Mouse (Mus musculus) adipocyte (in vitro differentiated cells): ENCODE results near the gene Med4.
"Not testable (repeated sequence)": the region's sequence is repeated elsewhere in the genome, so short reads cannot be mapped to it uniquely, and the experiment has no call there.

Source experiments
- DNase-seq: peaks from one replicate; pipeline ENCODE4 v3.0.0-alpha.2; 2016; ENCODE audit warnings: low spot score

The Med4 gene

DNA sequence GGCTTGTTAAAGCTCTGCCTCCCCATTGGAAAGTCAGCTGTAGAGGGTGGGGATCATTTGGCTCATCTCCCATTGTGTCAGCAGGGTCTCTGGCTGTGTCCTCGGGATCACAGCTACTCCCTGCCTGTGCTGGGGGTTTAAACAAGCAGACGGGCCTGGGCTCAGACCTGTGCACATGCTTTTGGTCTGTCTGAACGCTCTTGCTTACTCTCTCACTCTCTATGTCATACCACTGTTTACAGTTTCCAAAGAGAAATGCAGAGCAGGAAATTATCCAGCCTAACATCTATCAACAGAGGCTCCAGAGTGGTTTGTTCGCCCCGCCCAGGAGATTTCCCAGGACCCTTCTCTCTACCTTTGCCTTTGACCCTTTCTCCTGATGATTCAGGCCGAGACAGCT lies 8.1 kb upstream of the Med4 start:
- no peak for DNase-seq

- peak; percentile 31 for DNase-seq
Observed at GRCm38 (mm10) chr14:73502591-73503184, 7.1 kb upstream of the Med4 start.

DNA sequence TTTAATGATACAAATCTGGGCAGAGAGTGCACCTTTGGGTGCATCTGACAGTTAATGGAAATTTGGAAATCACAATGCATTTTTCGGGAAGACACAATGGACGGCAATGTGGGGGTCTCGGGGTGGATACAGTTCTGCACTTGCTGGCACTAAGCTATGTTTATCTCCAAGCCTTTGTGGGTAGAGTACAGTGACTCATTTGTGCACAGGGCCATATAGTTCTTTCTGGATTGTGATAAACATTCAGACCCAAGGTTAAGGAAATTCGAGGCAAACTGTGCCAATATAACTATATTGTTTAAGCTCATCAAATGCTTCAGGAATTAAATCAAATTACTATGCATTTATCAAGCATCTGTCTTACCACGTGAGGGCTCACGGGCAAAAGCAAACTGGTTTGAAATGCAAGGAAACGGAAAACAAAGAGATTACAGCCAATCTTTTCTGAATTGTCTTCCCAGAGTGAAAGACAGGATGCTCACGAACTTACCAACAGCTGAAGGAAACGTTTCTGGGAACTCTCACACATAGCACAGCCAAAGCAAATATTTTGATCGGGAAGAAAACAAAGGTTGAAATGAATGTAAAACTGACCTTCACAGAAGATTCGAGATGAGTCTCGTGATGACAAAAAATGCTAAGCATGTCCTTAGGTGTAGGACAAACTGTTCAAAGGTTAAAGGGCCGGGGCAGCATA lies 6.4 kb upstream of the Med4 start:
- DNase-seq = no peak

- no peak for DNase-seq
Observed at GRCm38 (mm10) chr14:73506283-73506682, 3.5 kb upstream of the Med4 start.

DNA sequence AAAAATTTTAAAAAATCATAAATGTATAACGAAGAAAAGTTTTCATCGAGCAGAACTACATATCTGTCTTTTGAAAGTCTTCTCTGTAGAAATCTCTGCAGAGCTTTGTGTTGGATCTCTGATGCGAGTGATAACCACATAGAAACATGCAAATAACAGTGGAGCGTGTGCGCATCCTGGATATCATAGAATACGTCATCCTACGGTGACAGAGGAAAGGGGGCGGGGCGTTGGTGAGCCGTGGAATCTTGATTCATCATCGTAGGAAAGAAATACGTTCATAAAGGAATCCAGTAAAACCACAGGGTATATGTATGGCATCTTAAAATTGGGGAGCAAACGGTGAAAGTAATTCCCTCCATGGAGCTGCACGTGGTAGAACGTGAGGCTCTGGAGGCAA lies 2.6 kb upstream of the Med4 start:
- no peak for DNase-seq

DNA sequence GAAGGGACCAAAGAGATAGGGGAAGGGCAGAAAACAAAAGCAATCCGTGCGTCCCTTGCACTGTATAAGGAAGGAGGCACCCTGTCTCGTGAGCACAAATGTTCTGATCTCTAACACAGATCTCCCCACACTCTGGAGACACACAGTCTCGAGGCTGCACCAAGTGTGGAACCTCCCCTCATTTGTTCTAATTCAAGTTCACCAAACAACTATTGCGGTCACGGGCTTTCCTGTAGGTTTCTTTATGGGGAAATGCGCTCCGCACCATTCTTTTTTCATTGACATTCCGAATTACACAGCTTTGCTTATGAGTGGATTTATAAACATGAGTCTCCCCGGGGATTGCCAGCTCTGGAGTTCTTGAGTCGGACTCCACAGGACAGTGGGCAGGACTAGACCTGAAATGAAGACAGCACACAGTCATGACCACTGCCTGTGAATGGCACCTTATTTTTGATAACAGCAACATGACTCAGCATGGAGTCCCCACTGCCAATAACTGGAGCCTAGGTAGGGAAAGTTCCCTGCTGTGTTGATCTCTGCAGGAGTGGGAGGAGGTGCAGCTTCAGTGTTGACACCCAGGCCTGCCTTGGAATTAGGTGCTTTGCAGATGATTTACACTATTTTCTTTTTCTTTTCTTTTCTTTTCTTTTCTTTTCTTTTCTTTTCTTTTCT lies 2.0 kb upstream of the Med4 start:
- DNase-seq = no peak

GRCm38 (mm10) chr14:73508630-73509395 lies 1.0 kb upstream of the Med4 start:
- DNase-seq = no peak

DNA sequence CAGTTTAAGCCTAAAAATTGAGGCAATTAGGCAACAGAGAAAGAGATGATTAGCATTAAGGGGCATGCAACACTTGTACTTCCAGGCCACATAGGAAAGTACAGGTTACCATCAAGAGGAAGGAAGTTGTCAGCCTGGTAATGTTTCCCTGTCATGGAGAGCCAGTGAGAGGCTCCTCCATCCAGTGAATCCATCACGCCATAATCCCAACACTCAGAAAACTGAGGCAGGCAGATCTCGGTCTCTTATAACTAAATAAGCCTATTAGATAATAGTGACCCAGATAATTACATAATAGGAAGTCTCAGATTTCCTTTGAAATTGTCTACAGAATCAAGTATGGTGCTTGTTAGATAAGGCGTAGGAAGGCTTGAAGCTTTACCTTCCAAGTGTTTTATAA lies 14.3 kb downstream of the Med4 start:
- peak; percentile 18 for DNase-seq

- peak; percentile 97 for DNase-seq
Observed at GRCm38 (mm10) chr14:73524766-73525448, 15.1 kb downstream of the Med4 start, which contains the start of gene Sucla2. Sucla2 (plus strand) TSS chr14:73525319.

DNA sequence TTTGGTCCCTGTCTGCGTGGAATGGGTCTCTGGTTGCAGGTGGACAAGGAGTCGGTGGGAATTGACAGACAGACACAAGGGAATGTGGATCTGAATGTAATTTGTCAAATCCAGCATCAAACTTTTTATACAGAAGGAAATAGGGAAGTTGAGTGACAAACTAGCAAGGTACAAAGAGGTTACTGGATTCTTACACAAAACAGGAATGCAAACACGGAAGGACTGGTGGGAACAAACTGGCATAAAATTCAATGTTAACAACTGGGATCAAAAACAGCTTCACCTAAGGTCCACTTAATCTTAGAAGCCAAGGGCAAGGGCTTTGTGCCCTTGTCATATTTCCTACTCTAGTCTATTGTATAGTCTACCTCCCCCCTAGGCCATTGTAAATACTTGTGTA lies 18.8 kb downstream of the Med4 start:
- not testable (repeated sequence) for DNase-seq

DNA sequence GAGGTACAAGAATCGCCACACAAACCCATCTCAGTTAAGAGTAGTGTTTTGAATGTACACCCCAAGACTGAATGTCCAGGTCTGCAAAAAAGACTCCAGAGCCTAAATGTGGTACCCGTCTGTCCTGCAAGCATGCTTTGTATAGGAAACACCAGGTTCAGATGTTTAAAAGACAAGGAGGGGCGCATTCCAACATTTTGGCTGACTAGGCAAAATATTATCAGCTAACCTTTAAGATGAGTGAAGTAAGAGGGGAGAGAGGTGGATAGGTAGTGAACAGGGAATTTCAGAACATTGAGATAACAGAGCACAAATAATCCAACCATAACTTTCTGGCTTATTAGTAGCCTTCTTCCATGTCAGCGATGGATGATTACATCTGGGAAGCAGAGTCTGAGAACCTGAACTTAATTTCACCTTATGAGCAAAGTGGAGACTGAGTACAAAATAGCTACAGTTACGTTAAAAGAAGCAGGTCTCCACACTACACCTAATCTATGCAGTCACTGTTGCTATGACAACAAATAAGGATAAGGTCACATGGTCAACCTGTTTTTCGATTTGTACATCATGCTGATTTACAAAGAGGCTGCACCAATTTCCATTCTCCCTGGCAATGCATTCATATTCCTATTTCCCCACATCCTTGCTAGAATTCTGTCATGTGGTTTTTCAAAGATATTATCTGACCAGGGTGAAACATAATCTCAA lies 24.1 kb downstream of the Med4 start:
- no peak for DNase-seq

DNA sequence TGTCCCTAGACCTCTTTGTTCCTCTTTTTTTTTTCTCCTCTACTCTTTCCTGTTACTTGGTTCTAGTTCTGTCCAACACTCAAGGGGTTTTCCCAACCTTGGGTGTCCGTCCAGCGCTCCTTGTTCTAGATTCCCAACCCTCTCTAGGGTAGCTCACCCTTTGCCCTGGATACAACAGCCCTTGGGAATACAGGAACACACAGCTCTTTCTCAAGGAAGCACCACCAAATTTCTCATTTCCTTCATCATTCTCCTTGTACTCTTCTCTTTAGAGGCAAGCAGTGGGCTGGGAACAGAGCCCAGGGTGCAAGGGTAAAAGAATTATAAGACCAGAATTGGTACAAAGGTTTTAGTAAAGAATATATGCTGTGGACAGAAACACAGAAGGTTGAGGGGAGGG lies 25.8 kb downstream of the Med4 start:
- DNase-seq = no peak

DNA sequence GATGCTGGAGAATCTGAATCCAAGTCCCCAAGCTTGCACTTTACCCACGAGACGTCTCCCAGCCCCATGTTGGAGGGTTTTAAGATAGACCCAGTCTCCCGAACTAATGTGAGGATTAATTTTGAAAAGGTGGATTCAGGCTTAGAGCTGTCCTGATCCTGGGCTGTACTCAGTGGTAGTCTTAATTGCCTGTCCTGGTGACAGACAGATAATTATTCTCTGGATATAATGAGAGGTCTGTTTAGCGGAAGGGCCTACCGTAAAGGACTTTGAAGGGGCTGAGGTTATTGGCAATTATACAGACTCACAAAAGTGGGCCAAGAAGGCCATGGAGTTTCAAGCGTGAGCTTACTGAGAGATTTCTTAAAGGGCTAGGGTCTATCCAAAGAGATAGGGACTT lies 34.0 kb downstream of the Med4 start:
- DNase-seq = no peak

- DNase-seq = no peak
Observed at GRCm38 (mm10) chr14:73547034-73547433, 37.2 kb downstream of the Med4 start.

DNA sequence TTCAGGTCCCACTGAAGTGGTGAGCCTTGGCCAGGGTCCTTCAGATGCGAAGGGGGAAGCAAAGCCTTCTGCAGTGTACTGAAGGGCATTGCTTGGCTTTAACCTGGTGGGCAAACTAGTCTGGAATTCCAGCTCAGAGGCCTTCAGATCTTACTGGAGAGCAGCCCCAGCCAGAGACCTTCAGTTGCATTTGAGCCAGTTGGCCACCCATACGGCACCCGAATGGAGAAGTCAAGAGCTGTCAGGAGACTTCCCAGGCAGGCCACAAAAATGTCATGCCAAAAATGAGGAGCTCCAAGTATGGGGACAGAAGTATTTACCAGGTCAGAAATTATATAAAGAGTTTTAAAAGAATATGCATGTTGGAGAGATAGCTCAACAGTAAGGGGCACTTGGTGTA lies 38.2 kb downstream of the Med4 start, which contains the start of gene Nudt15:
Nudt15 (minus strand) TSS at position 192 of the 400 bp plus-strand sequence.
- DNase-seq = no peak

- DNase-seq = no peak
Observed at GRCm38 (mm10) chr14:73550291-73550690, 40.5 kb downstream of the Med4 start.

GRCm38 (mm10) chr14:73550732-73551131 lies 40.9 kb downstream of the Med4 start:
- no peak for DNase-seq

DNA sequence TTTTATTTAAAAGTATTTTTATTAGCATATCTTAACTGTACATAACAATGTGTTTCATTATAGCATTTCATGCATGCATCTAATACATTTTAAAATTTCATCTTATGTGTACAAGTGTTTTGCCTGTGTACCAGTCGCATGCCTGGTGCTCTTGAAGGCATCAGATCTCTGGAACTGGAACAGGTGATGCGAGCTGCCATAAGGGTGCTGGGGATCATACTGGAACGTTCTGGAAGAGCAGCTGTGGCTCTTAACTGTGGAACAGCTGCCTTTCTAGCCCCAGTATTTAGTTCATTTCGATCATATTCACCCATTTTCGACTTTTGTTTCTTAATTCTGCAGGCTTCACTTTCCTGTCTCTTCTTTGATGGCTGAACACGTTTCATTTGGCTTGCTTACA lies 41.3 kb downstream of the Med4 start:
- DNase-seq = no peak

DNA sequence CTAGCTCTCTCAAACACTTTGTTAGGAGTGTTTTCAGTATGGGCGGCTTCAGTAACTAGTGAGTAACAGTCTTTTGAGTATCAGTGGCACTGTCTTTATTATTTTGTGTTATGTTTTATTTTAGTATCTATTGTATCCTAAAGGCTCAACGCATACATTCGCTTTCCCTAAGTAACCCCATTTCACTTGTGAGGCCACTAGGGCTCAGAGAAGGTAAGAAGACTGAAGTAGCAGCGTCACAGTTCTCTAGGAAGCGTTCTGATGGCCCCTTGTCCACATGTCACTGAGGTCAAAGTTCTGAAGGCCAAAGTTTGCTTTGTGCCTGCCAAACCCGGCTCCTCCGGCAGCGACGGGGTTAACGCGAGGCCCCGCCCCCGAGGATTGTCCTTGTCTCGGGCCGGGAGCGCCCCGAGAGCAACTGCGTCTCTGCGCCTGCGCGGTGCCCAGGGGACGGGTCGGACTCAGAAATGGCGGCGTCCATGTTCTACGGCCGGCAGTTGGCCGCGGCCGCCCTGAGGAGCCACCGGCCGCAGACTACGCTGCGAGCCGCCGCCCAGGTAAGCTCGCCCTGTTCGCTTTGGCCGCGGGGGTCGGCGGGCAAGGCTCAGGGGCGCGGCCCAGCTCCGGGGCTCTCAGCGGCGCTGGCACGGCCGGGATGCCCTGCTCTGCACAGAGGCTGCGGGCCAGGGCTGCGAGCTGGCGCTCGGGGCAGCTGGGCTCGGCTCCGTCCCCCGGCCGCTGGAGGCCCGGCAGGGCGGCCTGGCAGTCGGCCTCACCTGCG lies 42.7 kb downstream of the Med4 start:
- DNase-seq = peak; percentile 93

DNA sequence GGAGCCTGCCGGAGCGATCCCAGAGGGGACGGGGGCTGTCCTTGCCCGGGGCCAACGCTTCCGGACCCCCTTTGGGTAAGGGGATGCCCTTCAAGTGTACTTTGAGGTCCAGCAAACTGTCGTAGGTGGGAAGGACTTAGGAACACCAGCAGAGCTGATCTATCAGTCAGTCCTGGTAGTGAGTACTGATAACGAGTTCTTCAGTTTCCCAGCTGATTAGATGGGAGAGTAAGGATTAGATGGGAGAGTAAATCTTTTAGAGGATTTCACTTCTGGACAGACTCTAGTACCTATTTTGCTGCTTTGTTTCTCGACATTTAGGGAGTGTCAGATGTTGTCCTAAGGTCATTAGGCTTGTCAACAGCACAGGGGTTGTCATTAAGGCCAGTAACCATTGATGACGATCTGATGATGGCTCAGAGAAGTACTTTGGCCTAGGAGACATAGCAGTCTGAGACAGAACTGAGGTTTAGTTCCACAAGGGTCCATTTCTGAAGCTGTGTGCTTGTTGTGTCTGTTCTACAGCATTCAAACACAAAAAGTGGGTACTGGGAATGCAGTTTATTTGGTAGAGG lies 43.4 kb downstream of the Med4 start:
- peak; percentile 16 for DNase-seq
